Mouse (Mus musculus) retina, adult 2 months (tissue): ENCODE results near the gene Ric3.

Experiments used
- DNase-seq: peaks from one replicate; pipeline ENCODE4 v3.0.0-alpha.2; 2012; ENCODE audit warnings: low read depth, low spot score

Ric3 gene

DNA sequence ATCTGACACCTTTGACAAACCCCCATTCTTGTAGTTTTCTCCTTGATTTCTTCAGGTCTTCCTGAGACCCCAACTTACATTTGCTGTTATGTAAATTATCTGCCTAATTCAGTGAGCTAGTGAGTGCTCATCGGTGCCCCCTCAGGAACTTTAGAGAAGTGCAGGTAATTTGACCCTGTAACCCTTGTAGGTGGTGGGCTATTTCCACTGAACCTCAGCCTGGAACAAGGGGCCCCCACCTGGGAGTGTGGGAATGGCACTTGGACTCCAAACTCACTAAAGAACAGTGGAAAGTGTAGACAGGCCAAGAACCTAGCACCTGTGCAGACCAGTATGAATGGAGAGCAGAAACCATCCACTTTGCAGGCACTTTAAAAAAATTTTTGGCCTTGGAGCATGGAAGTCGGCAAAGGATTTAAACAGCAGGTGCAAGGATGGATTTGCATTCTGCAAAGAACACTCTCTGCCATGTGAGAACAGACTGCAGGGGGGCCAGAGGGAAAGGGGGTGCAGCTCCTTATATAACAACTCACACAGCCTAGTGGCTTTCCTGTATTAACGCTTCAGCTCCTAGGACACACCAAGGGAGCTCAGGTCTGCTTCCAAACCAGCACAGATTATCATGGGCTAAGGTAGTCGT is 82.7 kb downstream of the Ric3 start:
- no peak for DNase-seq

DNA sequence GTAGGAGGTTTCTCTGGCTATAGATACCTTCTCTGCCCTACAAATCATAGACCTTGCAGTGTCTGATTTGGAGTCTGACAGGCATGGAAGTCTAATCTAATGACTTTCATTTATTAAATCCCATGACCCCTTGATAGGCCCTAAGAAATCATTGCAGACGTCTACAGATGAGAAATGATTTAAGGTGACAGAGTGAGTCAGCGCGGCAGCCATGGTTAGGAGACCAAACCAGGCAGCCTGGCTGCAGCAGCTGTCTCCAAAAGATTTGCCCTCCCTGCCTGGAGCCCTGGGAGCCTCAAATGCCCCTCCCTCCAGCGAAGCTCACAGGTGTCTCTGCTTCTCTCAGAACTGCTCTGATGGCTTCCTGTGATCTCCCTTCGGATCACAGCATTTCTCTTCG is 87.0 kb downstream of the Ric3 start:
- DNase-seq = no peak

DNA sequence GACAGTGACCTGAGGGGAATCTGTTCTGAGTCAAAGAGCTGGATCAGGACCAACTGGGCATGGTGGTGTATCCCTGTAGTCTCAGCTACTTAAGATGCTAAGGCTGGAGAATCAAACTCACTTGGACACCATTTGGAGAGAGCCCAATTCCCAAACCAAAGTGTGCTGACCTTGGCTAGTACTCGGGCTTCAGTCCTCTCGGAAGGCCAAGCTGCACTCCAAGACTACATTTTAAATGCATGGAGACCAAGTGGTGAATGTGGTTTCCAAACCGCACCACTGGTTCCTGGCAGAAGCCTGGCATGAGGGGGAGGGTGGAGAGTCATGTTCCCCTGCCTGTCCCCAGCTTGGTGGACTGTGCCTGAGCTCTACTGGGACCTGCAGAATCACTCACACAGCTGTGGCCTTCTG is 89.2 kb downstream of the Ric3 start:
- DNase-seq = no peak

- DNase-seq = no peak
Measured at GRCm38 (mm10) chr7:108993230-108993629, 89.9 kb downstream of the Ric3 start.

- DNase-seq = no peak
Measured at GRCm38 (mm10) chr7:108991207-108991606, 91.9 kb downstream of the Ric3 start.

- DNase-seq = no peak
Measured at GRCm38 (mm10) chr7:108985934-108986708, 97.0 kb downstream of the Ric3 start.
